Mouse (Mus musculus): ENCODE data around the gene Adam11.

The Adam11 gene

GRCm38 (mm10) chr11:102753591-102754324 is 7.5 kb upstream of the Adam11 start:
- DNase-seq, result peak in 1 of 2 experiments; percentile 53

- DNase-seq, result peak in 1 of 2 experiments; percentile 21
Measured at GRCm38 (mm10) chr11:102754416-102754815, 6.8 kb upstream of the Adam11 start.

- DNase-seq, result peak in 1 of 2 experiments; percentile 65
Measured at GRCm38 (mm10) chr11:102755391-102755790, 5.8 kb upstream of the Adam11 start.

- peak in 1 of 2 experiments; percentile 52 for DNase-seq
Measured at GRCm38 (mm10) chr11:102758977-102759376, 2.3 kb upstream of the Adam11 start.

GRCm38 (mm10) chr11:102760805-102761308 is 382 bp upstream of the Adam11 start:
- DNase-seq, result peak in 1 of 2 experiments; percentile 46

- peak in 1 of 2 experiments; percentile 62 for DNase-seq
Measured at GRCm38 (mm10) chr11:102762248-102762647, 1.0 kb downstream of the Adam11 start.

- DNase-seq, result peak in 1 of 2 experiments; percentile 61
Measured at GRCm38 (mm10) chr11:102763009-102763767, 1.9 kb downstream of the Adam11 start.

- peak; percentile 32 to 38 for DNase-seq
Measured at GRCm38 (mm10) chr11:102765416-102765815, 4.2 kb downstream of the Adam11 start.

- DNase-seq, result peak; percentile 45 to 49
Measured at GRCm38 (mm10) chr11:102767055-102767670, 5.9 kb downstream of the Adam11 start.

GRCm38 (mm10) chr11:102769141-102769540 is 7.9 kb downstream of the Adam11 start:
- no peak for DNase-seq

- no peak for DNase-seq
Measured at GRCm38 (mm10) chr11:102769993-102770661, 8.9 kb downstream of the Adam11 start.

- peak in 1 of 2 experiments; percentile 50 for DNase-seq
Measured at GRCm38 (mm10) chr11:102770662-102771435, 9.6 kb downstream of the Adam11 start.

- no peak for DNase-seq
Measured at GRCm38 (mm10) chr11:102771916-102772714, 10.9 kb downstream of the Adam11 start.

- DNase-seq, result peak; percentile 54 to 62
Measured at GRCm38 (mm10) chr11:102772771-102773700, 11.8 kb downstream of the Adam11 start.

GRCm38 (mm10) chr11:102773713-102774611 is 12.7 kb downstream of the Adam11 start:
- DNase-seq, result peak; percentile 97

- DNase-seq, result peak; percentile 91 to 94
Measured at GRCm38 (mm10) chr11:102774621-102775141, 13.4 kb downstream of the Adam11 start.

- DNase-seq, result peak; percentile 71 to 81
Measured at GRCm38 (mm10) chr11:102777598-102777997, 16.4 kb downstream of the Adam11 start.

- peak; percentile 41 to 63 for DNase-seq
Measured at GRCm38 (mm10) chr11:102778165-102778564, 16.9 kb downstream of the Adam11 start.
